Mouse (Mus musculus) neural tube, embryonic 14.5 days (tissue): ENCODE measurements around the gene Nisch. TPM values are rescaled to one million over a fixed set of nuclear protein-coding genes. Genes with fewer than 3 reads are reported as not detected.

Source experiments
- ATAC-seq: fragments of 200-750 bp; cut with Nextera tagmentation; 2 replicates; pipeline ENCODE4 v1.8.0; 2017; ENCODE audit warnings: low read depth, mild to moderate bottlenecking, moderate TSS enrichment, moderate library complexity
- H3K27ac ChIP-seq: fragments of 300-500 bp; sonication (generic); 2 replicates; pipeline ENCODE4 v1.5.1; 2014; ENCODE audit warnings: low read depth, mild to moderate bottlenecking, control low read depth, low read length, moderate library complexity, mixed read lengths
- H3K27me3 ChIP-seq: fragments of 300-500 bp; sonication (generic); 2 replicates; pipeline ENCODE4 v1.6.1; 2014; ENCODE audit warnings: low read length; ENCODE audit not compliant: control insufficient read depth, insufficient read depth
- H3K36me3 ChIP-seq: fragments of 300-500 bp; sonication (generic); 2 replicates; pipeline ENCODE4 v1.6.1; 2014; ENCODE audit warnings: low read length, mixed read lengths; ENCODE audit not compliant: control insufficient read depth, insufficient read depth
- H3K4me1 ChIP-seq: fragments of 300-500 bp; sonication (generic); 2 replicates; pipeline ENCODE4 v1.6.1; 2014; ENCODE audit warnings: low read length; ENCODE audit not compliant: control insufficient read depth, insufficient read depth
- H3K4me2 ChIP-seq: fragments of 300-500 bp; sonication (generic); 2 replicates; pipeline ENCODE4 v1.6.1; 2014; ENCODE audit warnings: mild to moderate bottlenecking, low read depth, low read length, control low read depth
- H3K4me3 ChIP-seq: fragments of 300-500 bp; sonication (generic); 2 replicates; pipeline ENCODE4 v1.5.1; 2014; ENCODE audit warnings: low read depth, low read length, control low read depth, mixed read lengths
- H3K9ac ChIP-seq: fragments of 300-500 bp; sonication (generic); replicated peaks from 2 replicates; pipeline ENCODE4 v1.6.1; 2014; ENCODE audit warnings: low read depth, mild to moderate bottlenecking, control low read depth, low read length, mixed read lengths
- H3K9me3 ChIP-seq: fragments of 300-500 bp; sonication (generic); 2 replicates; pipeline ENCODE4 v1.6.1; 2016; ENCODE audit warnings: low read length; ENCODE audit not compliant: control insufficient read depth
- WGBS: fragments of 180-500 bp; shearing (Covaris S2); extraction: QIAGEN DNeasy Blood & Tissue Kit; methylation state at CpG from one replicate; pipeline ENCODE4 v1.1.7; 2014; 5-methylcytosine and 5-hydroxymethylcytosine counted together
- polyA plus RNA-seq: library from polyadenylated mRNA; unstranded; fragments of >200 nt; fragmentation: Nextera tagmentation; extraction: Ambion mirVana; gene quantifications from 2 replicates; pipeline ENCODE4 v1.2.1, GENCODE M21; 2014

Nisch gene
- polyA plus RNA-seq, 1 experiment from 2014 or later: 282 TPM

- Histone ChIP-seq H3K9me3 (no peaks in the 10 kb centered on the region), H3K4me3 (no peak overlapping the region), H3K36me3 (peaks cover 1% of the 10 kb centered on the region; the same call in 1 of the 2 replicates), H3K9ac (no peak overlapping the region), H3K4me1 (peaks cover 12% of the 10 kb centered on the region; the same call in 1 of the 2 replicates), H3K4me2 (no peak overlapping the region), H3K27ac (no peak overlapping the region), H3K27me3 (no peaks in the 10 kb centered on the region)
- ATAC-seq: no peak
- WGBS: 92% methylated on average over 6 of the region's 6 CpGs
Measured at GRCm38 (mm10) chr14:31248396-31248795, 31.6 kb upstream of the Nisch start.

- ATAC-seq: no peak
- Histone ChIP-seq H3K27ac (no peak overlapping the region), H3K27me3 (no peaks in the 10 kb centered on the region), H3K9ac (no peak overlapping the region), H3K4me3 (no peak overlapping the region), H3K4me1 (peaks cover 5% of the 10 kb centered on the region; the same call in 1 of the 2 replicates), H3K36me3 (no peaks in the 10 kb centered on the region), H3K9me3 (no peaks in the 10 kb centered on the region), H3K4me2 (no peak overlapping the region)
- 87% methylated on average over 1 of the region's 1 CpGs for WGBS
Measured at GRCm38 (mm10) chr14:31245946-31246345, 29.2 kb upstream of the Nisch start.

- no peak overlapping the region for H3K4me2 ChIP-seq
- WGBS: 77% methylated on average over 1 of the region's 1 CpGs
- H3K9ac ChIP-seq: no peak overlapping the region
- H3K27ac ChIP-seq: no peak overlapping the region
- no peaks in the 10 kb centered on the region for H3K4me1 ChIP-seq
- no peak overlapping the region for H3K4me3 ChIP-seq
- no peaks in the 10 kb centered on the region for H3K9me3 ChIP-seq
- no peak for ATAC-seq
- H3K36me3 ChIP-seq: no peaks in the 10 kb centered on the region
- no peaks in the 10 kb centered on the region for H3K27me3 ChIP-seq
Measured at GRCm38 (mm10) chr14:31244777-31245176, 28.0 kb upstream of the Nisch start.

GRCm38 (mm10) chr14:31240528-31240927 lies 23.8 kb upstream of the Nisch start:
- Histone ChIP-seq H3K36me3 (no peaks in the 10 kb centered on the region), H3K27ac (no peak overlapping the region), H3K9ac (no peak overlapping the region), H3K9me3 (no peaks in the 10 kb centered on the region), H3K4me1 (no peaks in the 10 kb centered on the region), H3K4me3 (no peak overlapping the region), H3K4me2 (no peak overlapping the region), H3K27me3 (no peaks in the 10 kb centered on the region)
- ATAC-seq: no peak
- WGBS: 81% methylated on average over 3 of the region's 3 CpGs

- Histone ChIP-seq H3K27ac (no peak overlapping the region), H3K4me1 (0 out of 2 replicates have a peak, but pooled peaks cover 3% of the 10 kb centered on the region), H3K4me2 (no peak overlapping the region), H3K27me3 (no peaks in the 10 kb centered on the region), H3K9ac (no peak overlapping the region), H3K9me3 (no peaks in the 10 kb centered on the region), H3K4me3 (no peak overlapping the region), H3K36me3 (no peaks in the 10 kb centered on the region)
- ATAC-seq: no peak
- WGBS: 86% methylated on average over 7 of the region's 7 CpGs
Measured at GRCm38 (mm10) chr14:31237101-31237882, 20.5 kb upstream of the Nisch start.

- no peak overlapping the region for H3K4me3 ChIP-seq
- H3K9me3 ChIP-seq: no peaks in the 10 kb centered on the region
- H3K27ac ChIP-seq: no peak overlapping the region
- H3K27me3 ChIP-seq: no peaks in the 10 kb centered on the region
- H3K4me2 ChIP-seq: no peak overlapping the region
- peak; percentile 71 for ATAC-seq
- 0 out of 2 replicates have a peak overlapping the region, but pooled peaks have one; percentile 2 for H3K9ac ChIP-seq
- WGBS: 23% methylated on average over 11 of the region's 11 CpGs
- 0 out of 2 replicates have a peak, but pooled peaks cover 3% of the 10 kb centered on the region for H3K4me1 ChIP-seq
- H3K36me3 ChIP-seq: no peaks in the 10 kb centered on the region
Measured at GRCm38 (mm10) chr14:31233996-31234591, 17.3 kb upstream of the Nisch start.

GRCm38 (mm10) chr14:31233070-31233995 lies 16.6 kb upstream of the Nisch start:
- WGBS: 88% methylated on average over 14 of the region's 14 CpGs
- no peak overlapping the region for H3K4me3 ChIP-seq
- no peak overlapping the region for H3K9ac ChIP-seq
- 0 out of 2 replicates have a peak, but pooled peaks cover 3% of the 10 kb centered on the region for H3K4me1 ChIP-seq
- H3K36me3 ChIP-seq: no peaks in the 10 kb centered on the region
- H3K27me3 ChIP-seq: no peaks in the 10 kb centered on the region
- H3K4me2 ChIP-seq: no peak overlapping the region
- H3K27ac ChIP-seq: no peak overlapping the region
- peak; percentile 42; the same call in 1 of the 2 replicates for ATAC-seq
- H3K9me3 ChIP-seq: no peaks in the 10 kb centered on the region

- H3K4me3 ChIP-seq: no peak overlapping the region
- no peak overlapping the region for H3K27ac ChIP-seq
- no peaks in the 10 kb centered on the region for H3K9me3 ChIP-seq
- H3K36me3 ChIP-seq: no peaks in the 10 kb centered on the region
- ATAC-seq: no peak
- WGBS: 88% methylated on average over 13 of the region's 13 CpGs
- 0 out of 2 replicates have a peak, but pooled peaks cover 3% of the 10 kb centered on the region for H3K4me1 ChIP-seq
- H3K4me2 ChIP-seq: no peak overlapping the region
- no peak overlapping the region for H3K9ac ChIP-seq
- no peaks in the 10 kb centered on the region for H3K27me3 ChIP-seq
Measured at GRCm38 (mm10) chr14:31232404-31233069, 15.8 kb upstream of the Nisch start.
